Mouse (Mus musculus) left cerebral cortex, postnatal 36 days (tissue): Measurements from ENCODE around the gene Erbin. TPM values are rescaled to one million over a fixed set of nuclear protein-coding genes. Genes with fewer than 3 reads are reported as not detected.

Source experiments
- DNase-seq, 2 experiments: peaks; one replicate each; pipeline ENCODE4 v3.0.0; 2021 to 2022; ENCODE audit warnings: low spot score in 2 of 2, mixed read lengths in 1 of 2
- intact Hi-C: fragments of 180-260 bp; cut with DNase I; formaldehyde crosslinking; loops from one replicate; pipeline ENCODE4 v1.15.1; 2025
- total RNA-seq, 2 experiments: library from RNA; stranded (reverse); gene quantifications; 2 replicates each; pipeline ENCODE4 v1.2.3; 2021

Gene Erbin
- total RNA-seq, 2 experiments from 2014 or later = 37.6 to 42.5 TPM

DNA sequence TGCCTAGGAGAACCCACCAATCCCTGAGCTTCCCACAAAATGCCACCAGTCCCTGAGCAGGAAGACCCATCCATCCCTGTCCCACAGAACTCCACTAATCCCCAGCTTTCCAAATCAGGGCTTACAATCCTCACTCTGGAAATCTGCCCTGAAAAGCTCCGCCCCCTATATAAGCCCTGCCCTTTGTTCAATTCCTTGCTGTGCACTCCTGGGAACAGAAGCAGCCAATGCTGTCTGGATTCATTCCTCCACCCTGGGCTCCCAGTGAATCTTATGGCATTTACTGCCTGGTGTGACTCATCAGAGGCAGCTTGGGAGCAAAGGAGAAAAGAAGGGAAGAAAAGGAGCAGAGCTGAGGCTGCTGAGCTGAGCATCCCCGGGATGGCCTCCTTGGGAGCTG is 81.7 kb downstream of the Erbin start:
- no peak for DNase-seq
- intact Hi-C loops = no loop called here

DNA sequence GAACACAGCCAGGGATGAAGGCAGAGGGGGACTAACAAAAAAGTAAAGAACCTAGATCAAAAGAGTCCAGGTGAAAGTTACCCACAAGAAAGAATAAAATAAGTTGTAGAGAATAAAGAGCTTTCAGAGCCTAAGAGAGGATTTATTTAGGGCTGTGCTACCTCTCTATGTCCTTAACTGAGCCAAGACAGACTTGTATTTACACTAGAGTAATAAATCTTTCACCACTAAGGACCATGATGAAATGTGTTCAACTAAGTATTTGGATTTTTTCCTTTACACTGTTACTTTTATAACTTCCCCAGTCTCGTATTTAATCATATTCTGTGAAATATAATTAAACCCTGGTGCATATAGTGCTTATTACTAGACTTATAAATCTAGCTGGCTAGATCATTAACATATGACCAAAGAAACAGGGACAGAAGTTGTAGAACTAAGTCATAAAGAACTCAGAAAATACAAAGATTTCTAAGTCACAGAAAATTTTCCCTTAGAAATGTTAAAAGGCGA is 90.6 kb downstream of the Erbin start:
- intact Hi-C loops = no loop called here
- DNase-seq = no peak

DNA sequence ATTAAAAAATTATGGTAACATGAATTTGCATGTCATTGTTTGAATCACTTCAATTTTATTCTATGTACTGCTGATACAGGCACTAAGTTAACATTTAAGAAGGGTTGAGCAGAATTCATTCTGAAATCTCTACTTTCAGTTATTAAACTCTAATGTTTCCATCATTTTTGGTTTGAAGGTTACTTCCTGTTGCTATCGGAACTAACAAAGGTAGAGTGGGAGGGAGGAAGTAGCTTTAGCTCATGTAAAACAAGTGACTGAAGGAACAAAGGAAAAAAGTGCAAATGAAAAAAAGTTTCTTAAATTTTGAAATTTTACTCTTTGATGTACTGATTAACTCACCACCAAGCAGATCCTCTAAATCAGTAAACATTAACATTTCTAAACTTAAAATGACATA is 98.0 kb downstream of the Erbin start:
- intact Hi-C loops = no loop called here
- DNase-seq = no peak

DNA sequence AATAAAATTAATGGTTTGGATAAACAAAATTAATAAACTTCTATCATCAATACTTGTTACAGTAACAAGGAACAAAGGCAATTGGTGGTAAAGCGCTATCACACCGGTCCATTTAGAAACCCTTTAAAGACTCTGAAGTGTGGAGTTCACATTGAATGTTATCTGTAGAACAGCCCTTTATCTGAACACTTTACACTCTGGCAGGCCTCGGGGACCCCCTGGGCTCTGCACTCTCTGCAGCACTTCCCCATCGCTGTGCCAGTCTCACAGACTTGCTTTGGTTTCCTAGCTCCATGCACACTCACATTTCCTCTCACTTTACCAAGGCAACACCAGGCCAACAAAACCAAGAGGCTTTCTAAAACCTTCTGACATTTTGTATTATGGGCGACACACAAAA is 100.9 kb downstream of the Erbin start:
- DNase-seq = no peak
- intact Hi-C loops = no loop called here

DNA sequence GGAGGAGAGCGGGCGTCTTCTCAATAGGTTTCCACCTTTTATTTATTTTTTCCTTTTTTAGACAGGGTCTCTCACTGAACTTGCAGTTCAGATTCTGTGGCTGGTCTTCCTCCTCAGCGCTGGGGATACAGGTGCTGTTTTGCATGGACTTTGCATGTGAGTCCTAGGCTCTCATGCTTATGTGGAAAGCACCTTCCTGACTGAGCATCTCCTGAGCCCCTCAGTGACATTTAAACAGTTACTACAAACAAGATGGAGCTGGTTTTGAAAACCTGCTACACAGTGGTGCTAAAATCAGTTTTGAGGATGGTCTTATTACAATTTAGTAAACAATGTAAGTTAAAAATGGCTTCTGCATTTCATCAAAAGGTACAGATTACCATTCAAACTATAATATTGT is 102.4 kb downstream of the Erbin start:
- no peak for DNase-seq
- intact Hi-C loops = no loop called here

DNA sequence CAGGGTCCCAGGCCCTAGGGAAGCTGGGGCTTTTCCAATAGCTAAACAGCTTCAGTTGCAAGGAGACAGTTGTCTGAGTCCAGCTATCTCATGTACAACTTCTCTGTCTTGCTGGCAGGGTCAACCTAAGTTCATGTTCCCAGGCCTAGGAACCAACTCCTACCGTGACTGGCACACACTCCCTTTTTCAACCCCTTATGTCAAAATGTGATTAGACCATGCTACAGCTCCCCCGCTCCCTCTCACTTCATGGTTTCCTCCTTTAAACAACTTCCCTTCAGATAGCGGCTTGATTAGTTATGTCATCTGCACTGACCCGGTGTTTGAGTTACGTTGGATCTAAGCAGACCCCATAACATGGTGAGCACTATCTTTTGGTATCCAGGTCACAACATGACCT is 112.8 kb downstream of the Erbin start:
- DNase-seq = no peak
- intact Hi-C loops = no loop called here

DNA sequence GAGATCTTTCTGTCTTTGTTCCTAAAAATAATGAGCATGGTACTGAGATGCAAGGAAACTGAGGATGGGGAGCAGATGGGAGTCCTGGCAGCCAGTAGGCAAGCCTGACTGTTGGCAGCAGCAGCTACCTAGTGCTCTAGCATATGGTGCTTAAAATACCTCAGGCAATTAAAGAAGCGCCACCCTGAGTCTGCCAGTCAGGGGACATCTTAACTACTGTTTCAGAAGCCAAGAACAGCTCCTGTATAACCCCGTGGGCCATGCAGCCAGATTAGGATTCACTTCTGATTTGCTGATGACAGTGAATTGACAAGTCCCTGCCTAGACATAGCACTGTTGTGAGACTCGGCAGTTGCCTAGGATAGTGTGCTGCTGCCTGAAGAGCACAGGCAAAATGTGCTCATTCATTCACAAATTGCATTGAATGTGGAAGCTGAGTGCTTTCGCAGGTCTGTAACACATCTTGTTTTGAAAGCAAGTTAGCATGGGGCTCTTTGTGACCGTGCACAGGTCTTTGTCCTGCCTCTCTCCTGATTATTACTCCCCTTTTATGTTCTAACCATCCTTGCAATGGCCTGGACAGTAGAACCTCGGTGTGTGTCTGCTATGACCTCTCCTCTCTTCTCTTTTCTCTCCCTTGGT is 114.0 kb downstream of the Erbin start:
- intact Hi-C loops = no loop called here
- DNase-seq = peak; percentile 60 to 69

DNA sequence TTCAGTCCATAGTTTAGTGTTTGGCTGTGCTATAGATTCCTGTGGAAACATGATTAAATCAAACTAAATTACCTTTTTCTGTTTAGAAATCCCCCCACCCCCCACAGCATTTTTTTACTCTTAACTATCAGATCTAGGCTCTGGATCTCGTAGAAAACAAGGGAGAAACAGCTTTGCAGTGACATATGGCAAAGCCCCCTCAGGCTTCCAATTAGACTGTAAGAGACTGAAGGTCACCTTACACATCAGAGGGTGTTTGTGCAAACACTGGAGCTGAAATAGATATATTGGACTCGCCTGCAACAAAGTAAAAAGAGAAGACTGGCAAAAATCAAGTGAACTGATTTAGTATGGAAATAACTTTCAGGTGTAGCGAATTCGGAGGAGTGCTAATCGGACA is 116.6 kb downstream of the Erbin start:
- intact Hi-C loops = no loop called here
- no peak for DNase-seq

DNA sequence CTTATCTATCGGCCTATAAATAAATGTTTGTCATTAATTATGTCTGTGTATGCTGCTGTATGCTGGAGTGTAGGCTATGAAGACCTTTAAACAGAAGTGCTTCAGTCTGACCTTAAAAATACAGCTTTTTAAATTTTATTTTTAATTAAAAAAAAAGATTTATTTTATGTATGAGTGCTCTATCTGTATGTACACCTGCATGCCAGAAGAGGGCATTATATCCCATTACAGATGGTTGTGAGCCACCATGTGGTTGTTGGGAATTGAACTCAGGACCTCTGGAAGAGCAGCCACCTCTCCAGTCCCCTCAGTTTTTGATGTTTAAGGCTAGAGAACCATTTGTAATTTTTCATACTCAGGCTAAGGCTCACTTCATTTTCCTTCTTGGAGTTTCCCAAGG is 119.3 kb downstream of the Erbin start:
- intact Hi-C loops = no loop called here
- no peak for DNase-seq

DNA sequence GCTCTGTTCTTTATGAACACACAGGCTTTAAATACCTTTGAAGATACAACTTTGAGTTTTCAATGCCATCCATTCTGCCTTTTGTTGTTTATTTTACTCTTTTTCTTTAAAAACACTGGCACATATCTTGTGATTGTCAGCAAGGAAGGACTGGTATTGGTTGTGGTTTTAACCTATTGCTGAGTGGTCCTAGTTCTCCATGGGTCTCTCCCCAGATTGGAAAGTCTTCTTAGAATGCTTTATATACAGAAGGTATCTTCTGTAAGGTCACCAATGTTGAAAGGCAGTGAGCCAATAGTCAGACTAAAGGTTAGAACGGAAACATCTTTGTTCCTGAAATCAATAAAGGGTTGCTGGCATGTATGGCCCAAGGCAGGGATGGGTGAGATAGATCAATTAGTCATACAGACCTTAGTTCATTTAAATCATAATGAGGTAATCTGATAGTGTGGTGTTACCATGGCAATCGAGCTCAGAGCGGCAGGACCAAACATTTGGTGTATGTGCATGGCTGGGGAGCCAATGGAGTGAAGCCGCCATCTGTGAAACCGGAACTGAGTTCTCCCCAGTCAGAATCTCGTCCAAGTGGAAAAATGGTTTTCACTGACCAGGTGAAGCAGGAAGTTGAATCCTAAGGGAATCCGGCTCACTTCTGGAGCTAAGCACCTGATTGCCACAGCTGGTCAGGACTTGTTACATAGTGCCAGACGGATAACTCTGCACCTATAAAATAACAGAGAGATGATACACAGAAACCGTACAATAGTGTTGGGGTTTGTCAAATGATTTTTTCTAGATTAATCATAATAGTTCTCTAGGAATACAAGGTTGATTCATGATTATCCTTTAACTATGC is 125.4 kb downstream of the Erbin start:
- intact Hi-C loops = no loop called here
- no peak for DNase-seq

DNA sequence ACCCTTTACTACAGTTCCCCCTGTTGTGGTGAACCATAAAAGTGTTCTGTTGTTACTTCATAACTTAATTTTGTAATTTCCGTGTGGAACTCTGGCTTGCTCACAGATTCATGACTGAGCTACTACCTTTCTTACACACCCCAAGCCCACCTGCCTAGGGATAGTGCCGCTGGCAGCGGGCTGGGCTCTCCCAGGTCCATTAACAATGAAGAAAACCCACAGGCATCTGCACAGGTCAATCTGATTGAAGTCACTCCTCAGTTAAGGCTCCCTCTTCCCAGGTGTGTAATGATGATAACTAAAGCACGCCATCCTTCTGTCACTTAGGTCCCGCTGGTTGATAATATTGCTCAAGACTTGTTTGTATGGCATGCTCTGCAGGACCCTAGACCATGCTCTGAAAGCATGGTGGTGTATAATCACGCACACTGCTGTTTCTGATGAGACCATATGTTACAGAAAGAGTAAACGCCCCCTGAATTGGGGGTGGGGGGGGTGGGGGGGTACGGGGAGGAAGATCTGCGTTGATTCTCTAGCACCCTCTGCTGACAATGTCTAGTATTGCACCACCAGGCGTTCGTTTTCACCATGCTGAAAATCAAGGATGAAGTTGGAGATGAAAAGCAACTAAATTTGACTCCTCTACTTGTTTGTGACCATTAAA is 140.3 kb downstream of the Erbin start:
- no peak for DNase-seq
- intact Hi-C loops = loop anchor here (5.0 kb wide), 2 partner anchors 78 to 1088 kb away; partner anchors contain the start of gene Cd180

DNA sequence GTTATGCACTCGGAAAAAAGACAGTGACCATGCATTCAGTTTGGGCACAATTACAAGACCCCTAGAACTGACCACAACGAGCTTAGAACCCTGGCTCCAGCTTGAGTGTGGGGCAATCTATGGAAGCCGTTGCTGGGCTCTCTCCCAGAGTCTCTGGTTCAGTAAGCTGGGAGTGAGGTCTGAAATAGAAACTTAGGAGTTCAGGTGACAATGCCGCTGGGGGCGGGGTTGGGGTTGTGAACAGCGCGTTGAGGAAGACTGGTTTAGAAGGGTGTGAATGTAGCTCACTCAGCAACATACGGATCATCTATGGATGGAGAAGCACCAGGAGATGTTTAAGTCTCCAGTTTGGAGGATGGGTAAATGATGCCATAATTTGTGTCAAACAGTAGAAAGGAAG is 143.2 kb downstream of the Erbin start:
- no peak for DNase-seq
- intact Hi-C loops = loop anchor here (5.0 kb wide), 1 partner anchor 75 kb away; no protein-coding TSS in a partner anchor

DNA sequence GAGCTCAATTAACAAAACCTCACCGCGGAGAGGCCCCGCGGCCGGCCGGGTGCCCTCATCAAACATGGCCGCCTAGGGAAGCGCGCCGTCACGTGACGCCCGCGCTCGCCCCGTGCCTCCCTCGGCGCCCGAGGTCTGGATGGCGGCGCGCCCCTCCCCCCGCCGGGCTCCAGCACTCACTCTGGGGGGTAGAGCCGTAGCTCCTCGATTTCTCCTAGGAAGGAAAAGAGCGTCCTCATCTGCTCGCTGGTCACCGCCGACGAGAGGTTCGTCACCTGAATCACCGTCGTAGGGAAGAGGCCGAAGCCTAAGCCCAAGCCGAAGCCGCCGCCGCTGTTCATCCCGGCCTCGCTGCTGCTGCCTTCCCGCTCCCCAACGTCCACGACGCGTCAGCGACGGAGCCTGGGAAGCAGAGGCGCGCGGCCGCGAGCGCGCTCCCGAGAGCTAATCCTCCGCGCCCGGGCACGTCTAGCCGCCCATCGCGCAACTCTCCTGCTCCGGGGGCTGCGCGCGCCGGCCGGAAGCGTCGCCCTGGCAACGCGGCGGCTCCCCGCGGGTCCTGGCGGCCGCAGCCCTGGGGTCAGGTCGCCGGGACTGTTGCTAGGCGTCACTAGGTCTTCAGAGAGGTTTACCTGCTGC is 146.1 kb downstream of the Erbin start, which contains the start of gene Srek1:
Gene Srek1 (minus strand): TSS at position 490 of the 639 bp plus-strand sequence.
- DNase-seq = peak; percentile 94 to 96
- intact Hi-C loops = no loop called here

DNA sequence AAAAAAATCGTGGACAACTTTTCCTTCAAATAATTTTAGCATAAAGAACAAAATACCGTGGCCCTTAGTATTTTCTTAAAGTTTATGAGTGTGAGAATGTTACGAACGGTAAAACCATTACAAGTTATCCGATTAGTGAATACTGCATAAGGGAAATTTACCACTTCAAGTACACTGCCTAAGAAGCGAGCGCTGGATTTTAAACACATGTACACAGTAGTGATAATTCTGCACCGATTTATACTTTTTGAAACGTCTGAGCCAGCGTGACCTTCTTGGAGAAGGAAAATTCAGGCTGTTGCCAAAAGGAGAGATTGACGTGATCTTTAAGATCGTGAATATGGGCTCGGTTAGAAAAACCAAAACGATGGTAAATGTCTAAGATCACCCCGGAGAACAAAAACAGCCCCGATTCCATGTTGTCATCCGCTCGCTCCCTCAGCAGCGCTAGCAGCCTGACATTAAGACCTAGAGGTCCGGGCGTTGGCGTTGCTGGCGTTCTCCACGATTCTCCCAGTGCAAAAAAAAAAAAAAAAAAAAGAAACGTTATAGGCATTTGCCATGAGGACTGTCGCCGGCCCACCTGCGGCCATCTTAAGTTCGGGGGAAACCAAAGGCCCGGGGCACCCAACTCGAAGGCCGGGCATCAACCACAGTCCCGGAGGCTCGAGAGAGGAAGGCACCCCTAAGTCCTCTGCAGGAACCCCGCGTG is 146.8 kb downstream of the Erbin start:
- intact Hi-C loops = no loop called here
- no peak for DNase-seq

DNA sequence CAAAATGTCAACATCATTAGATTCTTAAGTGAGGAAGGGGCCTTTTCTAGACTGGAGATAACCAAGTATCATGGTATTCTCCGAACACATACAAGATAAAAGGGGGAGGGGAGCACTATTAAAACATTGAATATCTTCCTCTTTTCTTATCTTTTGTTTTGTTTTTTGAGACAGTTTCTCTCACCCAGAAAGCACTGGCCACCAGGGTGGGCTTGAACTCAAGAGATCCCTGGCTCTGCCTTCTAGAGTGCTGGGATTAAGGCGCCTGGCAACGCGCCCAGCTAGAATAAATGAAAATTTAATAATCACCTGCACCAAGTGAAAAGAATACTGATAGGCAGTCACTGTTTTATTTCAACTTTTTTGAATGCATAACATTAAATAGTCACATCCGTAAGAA is 147.4 kb downstream of the Erbin start:
- DNase-seq = no peak
- intact Hi-C loops = no loop called here

DNA sequence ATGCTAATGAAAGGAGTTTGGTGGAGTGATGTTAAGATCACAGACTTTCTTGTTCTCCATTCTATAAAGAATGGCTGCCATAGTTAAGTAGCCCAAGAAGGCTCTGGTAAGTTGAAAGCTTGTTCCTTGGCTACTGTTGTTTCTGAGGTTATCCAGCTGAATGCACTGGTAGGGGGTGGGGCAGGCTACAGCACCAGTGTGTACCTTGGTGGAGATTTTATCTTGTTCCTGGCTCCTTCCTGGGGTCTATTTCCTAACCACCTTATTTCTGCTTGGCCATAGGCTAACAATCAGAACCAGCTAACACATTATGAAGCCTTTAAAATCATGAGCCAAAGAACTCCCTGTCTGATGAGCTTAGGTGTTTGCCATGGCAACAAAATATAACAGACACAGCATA is 149.5 kb downstream of the Erbin start:
- no peak for DNase-seq
- intact Hi-C loops = no loop called here
